Mouse (Mus musculus) midbrain, embryonic 14.5 days (tissue): ENCODE measurements at regions not wholly inside any gene's neighbourhood (a gene's known extent, or its start where the extent isn't known, plus 50 kb on each side); places are given as distances from the start of the nearest gene placed in this dataset. TPM values are rescaled to one million over a fixed set of nuclear protein-coding genes. Genes with fewer than 3 reads are reported as not detected.

Source experiments
- ATAC-seq: fragments of 200-750 bp; cut with Nextera tagmentation; 2 replicates; pipeline ENCODE4 v1.8.0; 2017; ENCODE audit warnings: moderate number of reproducible peaks, moderate library complexity; ENCODE audit not compliant: low FRiP score, low TSS enrichment
- DNase-seq: peaks from one replicate; pipeline ENCODE4 v3.0.0-alpha.2; 2015
- H3K27ac ChIP-seq: fragments of 300-500 bp; sonication (generic); replicated peaks from 2 replicates; pipeline ENCODE4 v1.5.1; 2014; ENCODE audit warnings: mild to moderate bottlenecking, low read depth, low read length, moderate library complexity
- H3K27me3 ChIP-seq: fragments of 300-500 bp; sonication (generic); 2 replicates; pipeline ENCODE4 v1.6.1; 2014; ENCODE audit warnings: low read length, control low read depth, mixed read lengths; ENCODE audit not compliant: control insufficient read depth, insufficient read depth
- H3K36me3 ChIP-seq: fragments of 300-500 bp; sonication (generic); 2 replicates; pipeline ENCODE4 v1.6.1; 2014; ENCODE audit warnings: low read length, control low read depth; ENCODE audit not compliant: control insufficient read depth, insufficient read depth
- H3K4me1 ChIP-seq: fragments of 300-500 bp; sonication (generic); 2 replicates; pipeline ENCODE4 v1.6.1; 2014; ENCODE audit warnings: mild to moderate bottlenecking, antibody characterized with exemption, low read length, control low read depth; ENCODE audit not compliant: control insufficient read depth, insufficient read depth
- H3K4me2 ChIP-seq: fragments of 300-500 bp; sonication (generic); 2 replicates; pipeline ENCODE4 v1.6.1; 2014; ENCODE audit warnings: mild to moderate bottlenecking, low read length, moderate library complexity
- H3K4me3 ChIP-seq: fragments of 300-500 bp; sonication (generic); replicated peaks from 2 replicates; pipeline ENCODE4 v1.5.1; 2014; ENCODE audit warnings: low read depth, low read length
- H3K9ac ChIP-seq: fragments of 300-500 bp; sonication (generic); replicated peaks from 2 replicates; pipeline ENCODE4 v1.6.1; 2014; ENCODE audit warnings: mild to moderate bottlenecking, low read length, moderate library complexity
- H3K9me3 ChIP-seq: fragments of 300-500 bp; sonication (generic); 2 replicates; pipeline ENCODE4 v1.6.1; 2016; ENCODE audit warnings: low read length, control low read depth, mixed read lengths; ENCODE audit not compliant: control insufficient read depth
- whole genome bisulfite sequencing: fragments of 180-500 bp; shearing (Covaris S2); extraction: QIAGEN DNeasy Blood & Tissue Kit; methylation state at CpG from one replicate; pipeline ENCODE4 v1.1.7; 2014; 5-methylcytosine and 5-hydroxymethylcytosine counted together
- microRNA-seq: library from miRNA; unstranded; fragments of <30 nt; microRNA quantifications from one replicate; pipeline ENCODE4, GENCODE M21; 2016

- Histone ChIP-seq H3K27ac (no peak overlapping the region), H3K4me1 (no peaks in the 10 kb centered on the region), H3K9me3 (no peaks in the 10 kb centered on the region), H3K4me2 (no peak overlapping the region), H3K27me3 (no peaks in the 10 kb centered on the region), H3K4me3 (no peak overlapping the region), H3K9ac (no peak overlapping the region), H3K36me3 (no peaks in the 10 kb centered on the region)
- ATAC-seq (no peak), DNase-seq (no peak)
- 90% methylated on average over 4 of the region's 4 CpGs for WGBS
These were observed 71.4 kb upstream of the Ptprz1 start for GRCm38 (mm10) chr6:22803886-22804285.

DNA sequence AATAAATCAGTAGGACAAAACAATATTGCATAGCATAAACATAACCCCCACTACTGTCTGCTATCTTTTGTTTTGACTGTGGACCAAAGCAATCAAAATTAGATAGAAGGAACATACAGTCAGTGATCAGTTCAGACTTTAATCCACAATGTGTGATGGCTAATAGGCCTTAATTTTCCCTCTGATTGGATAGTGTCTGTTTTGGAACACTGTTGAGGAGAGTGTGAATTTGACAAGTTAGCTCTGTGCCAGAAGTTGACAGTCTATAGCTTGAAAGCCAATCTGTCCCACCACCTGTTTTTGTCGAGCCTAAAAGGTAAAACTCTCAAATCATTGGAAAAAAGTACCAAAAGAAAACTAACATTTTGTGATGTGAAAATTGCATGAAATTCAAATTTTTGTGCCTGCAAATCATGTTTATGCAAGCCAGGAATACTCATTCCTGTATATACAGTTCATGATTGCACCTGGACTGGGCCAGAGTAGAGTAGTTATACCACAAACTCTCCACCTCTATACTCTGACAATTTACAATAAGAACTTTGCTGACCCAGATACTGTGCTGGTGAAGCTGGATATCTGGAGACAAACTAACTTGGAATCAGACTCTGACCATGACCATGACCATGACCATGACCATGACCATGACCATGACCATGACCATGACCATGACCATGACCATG lies 50.1 kb upstream of the Ptprz1 start:
- no peak for ATAC-seq

More for the DNA sequence above, 50.1 kb upstream of the Ptprz1 start:
- no peaks in the 10 kb centered on the region for H3K4me1 ChIP-seq
- DNase-seq, result no peak
- no peaks in the 10 kb centered on the region for H3K36me3 ChIP-seq
- H3K9me3 ChIP-seq, result no peaks in the 10 kb centered on the region
- no peak overlapping the region for H3K27ac ChIP-seq
- no peak overlapping the region for H3K4me3 ChIP-seq
- no peak overlapping the region for H3K4me2 ChIP-seq
- H3K9ac ChIP-seq, result no peak overlapping the region
- H3K27me3 ChIP-seq, result no peaks in the 10 kb centered on the region
- WGBS, result 88% methylated on average over 1 of the region's 1 CpGs

Small RNAs in the stretch of these regions (microRNA-seq; reads per million reads assigned to microRNA genes)
- not detected for gene Gm25942
